Mouse (Mus musculus) gastrocnemius, postnatal 4 days (tissue): ENCODE data around the gene Isyna1. TPM values are rescaled to one million over a fixed set of nuclear protein-coding genes. Genes with fewer than 3 reads are reported as not detected.
A peak's percentile ranks its signal among the peaks of the same experiment; 100 is the strongest.

Source experiments
- DNase-seq, 2 experiments: peaks; one replicate each; pipeline ENCODE4 v3.0.0; 2021 to 2022; ENCODE audit warnings: low spot score in 2 of 2, mixed read lengths in 2 of 2
- total RNA-seq, 2 experiments: library from RNA; stranded (reverse); gene quantifications; 2 replicates each; pipeline ENCODE4 v1.2.3; 2021

Gene Isyna1
- total RNA-seq, 2 experiments from 2014 or later, result 22.8 to 31.3 TPM

DNA sequence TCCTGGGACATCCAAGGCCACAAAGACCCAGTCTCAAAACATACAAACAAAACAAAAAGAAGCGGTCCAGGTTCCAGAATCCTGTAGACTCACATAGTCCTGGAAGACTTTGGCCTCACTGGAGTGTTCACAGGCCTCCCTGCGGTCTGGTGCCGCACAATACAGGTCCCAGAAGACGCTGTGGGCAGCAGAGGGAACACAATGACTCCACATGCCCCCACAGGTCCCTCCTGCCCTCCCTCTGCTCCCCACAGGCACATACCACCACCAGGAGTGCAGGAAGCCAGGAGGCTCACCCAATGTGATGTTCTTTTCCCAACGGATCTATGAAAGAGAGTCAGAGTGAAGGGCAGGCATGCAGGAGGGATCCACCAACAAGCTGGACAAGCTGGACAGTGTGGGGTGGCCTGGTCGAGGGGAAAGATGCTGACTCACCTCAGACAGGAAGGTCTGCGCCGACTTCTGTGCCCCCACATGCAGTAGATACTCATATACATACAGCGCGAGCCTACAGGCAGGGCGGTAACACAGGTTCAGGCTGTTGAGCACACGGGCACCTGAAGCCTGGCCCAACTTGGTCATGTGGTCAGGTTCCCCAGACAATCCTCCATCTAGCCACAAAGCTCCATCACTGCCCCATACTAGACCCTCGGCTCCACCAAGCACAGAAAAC is 8.1 kb downstream of the Isyna1 start:
- DNase-seq, result no peak

- DNase-seq, result no peak
Measured at GRCm38 (mm10) chr8:70604558-70604957, 10.4 kb downstream of the Isyna1 start.

- no peak for DNase-seq
Measured at GRCm38 (mm10) chr8:70605871-70606779, 12.0 kb downstream of the Isyna1 start.

GRCm38 (mm10) chr8:70606780-70607602 is 12.8 kb downstream of the Isyna1 start:
- no peak for DNase-seq

DNA sequence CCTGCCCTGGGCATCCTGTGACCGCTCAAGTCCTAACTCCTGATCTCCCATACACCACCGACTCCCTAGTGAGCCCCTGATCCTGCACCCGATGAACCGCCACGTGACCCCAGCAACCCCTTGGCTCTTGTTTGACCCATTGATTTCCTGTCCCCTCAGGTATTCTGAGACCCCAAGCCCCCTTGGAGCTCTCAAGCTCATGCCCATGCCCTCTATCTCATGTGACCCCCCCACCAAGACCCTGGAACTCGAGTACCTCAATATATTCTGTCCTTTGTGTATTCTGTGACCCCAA is 13.4 kb downstream of the Isyna1 start:
- no peak for DNase-seq

DNA sequence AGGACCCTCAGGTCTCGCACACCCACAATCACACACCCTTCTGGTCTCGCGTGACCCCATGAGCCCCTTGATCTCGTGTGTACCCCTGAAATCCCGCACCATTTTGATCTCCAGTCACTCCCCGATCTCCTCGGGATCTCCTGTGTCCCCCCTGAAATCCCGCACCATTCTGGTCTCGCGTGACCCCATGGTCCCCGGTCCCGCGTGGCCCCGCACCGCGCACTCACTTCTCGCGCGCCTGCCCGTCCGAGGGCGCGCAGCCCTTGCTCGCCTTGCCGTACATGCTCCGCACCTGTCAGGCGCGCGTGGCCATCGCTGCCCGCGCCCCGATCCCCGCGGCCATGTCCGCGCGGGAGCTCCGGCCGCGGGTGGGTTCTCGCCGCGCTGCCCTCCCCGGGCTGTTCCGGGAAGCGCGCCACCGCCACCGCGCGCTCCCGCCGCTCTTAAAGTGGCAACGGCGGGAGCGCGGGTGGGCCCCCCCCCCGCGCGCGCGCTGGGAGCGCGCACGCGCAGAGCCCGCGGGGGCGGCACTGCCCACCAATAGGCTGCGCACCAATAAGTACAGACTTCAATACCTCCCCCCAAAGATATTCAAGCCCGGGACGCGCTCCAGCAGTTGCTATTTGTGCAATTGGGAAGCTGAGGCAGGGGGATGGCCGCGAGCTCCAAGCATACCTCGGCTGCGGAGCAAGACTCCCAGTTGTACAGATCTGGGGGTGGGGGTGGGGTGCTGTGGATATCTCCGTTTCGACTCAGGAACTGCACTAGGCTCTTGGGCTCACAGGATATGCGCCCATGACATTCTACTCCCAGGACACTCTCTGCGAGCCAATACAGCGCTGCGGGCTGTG is 13.9 kb downstream of the Isyna1 start:
- DNase-seq, result peak in 1 of 2 experiments; percentile 53

GRCm38 (mm10) chr8:70608749-70609367 is 14.7 kb downstream of the Isyna1 start, which contains the start of gene Ssbp4:
Ssbp4 (minus strand) TSS chr8:70608872.
- no peak for DNase-seq

DNA sequence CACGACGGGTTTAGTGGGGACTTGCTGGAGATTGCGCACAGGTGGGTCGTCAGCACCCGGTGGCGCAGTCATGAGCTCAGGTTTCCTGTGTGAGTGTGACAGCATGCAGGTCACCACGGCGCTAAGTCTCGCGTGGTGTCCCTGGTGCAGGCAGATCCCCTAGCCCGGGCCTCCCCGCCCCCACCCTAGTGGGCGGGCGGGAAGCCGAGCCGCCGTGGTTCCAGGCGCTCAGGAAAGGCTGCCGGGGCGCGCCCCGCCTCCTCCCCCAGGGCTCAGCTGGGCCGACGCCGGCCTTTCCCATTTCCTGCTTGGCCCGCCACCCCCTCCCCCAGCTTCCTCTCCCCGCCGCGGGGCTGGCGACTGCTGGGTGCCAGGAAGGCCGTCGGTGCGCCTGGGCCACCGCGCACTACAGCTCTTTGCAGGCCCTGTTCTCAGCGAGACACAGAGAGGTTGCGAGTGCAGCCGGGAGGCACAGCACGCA is 15.2 kb downstream of the Isyna1 start:
- DNase-seq, result peak; percentile 90 to 91

GRCm38 (mm10) chr8:70609849-70610795 is 15.9 kb downstream of the Isyna1 start:
- DNase-seq, result peak; percentile 82 to 91

DNA sequence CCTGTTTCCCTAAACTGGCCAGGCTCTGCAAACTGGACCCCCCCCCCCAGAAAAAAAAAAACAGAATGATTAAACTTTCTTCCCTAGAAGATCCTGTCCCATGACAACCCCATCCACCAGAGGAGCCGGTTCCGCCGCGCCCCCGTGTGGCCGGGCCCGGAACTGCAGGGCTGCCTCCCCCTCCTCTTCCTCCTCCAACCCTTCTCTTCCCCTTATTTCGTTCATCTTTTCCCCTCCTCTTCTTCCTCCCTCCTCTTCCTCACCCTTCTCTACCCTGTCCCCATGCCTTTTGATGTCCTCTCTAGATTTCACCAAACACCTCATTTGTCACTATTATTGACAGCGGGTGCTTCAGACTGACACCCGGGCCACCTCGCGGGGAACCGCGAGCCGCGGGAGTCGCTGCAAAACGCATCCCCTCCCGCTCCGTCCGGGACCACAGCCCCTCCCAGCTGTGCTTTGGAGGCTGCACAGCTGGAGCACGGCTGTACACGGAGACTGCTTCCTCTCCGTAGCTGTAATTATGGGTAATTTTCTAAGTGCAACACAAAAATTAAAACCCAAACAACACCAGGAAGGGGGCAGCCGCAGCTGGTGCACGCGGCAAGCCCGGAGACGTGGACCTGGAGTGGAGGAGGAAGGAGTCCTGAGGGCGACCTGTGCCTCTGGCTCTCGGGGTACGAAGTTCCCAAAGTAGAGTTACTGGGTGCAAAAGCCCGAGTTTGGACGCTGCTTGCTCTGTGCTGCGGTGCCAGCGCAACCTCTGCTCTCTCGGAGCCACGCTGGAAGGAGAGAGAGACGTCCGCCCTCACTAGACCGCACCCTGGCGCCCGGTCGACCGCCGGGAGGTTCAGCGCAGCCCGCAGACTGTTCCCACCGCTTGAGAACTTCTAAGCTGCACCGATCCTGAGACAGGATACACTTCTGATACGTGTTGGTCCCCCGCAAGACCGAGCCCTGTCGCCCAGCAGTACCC is 16.9 kb downstream of the Isyna1 start:
- DNase-seq, result peak; percentile 86 to 94

DNA sequence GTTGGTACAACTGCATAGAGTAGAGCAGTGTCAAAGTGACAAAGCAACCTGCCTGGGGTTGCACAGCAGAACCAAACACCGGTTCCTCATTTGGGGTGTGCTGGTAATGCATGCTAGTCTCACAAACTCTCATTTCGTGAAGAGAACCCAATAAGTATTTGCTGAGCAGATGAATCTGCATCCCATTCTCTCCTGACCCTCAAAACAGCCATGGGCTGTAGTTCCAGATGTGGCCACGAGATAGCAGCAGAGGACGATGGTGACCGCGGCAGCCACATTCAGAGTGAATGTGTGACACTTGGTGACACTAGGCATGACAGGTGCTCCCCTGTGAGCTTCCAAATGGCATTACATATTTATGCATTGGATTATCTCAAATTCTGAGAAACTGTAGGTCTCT is 17.7 kb downstream of the Isyna1 start:
- DNase-seq, result peak; percentile 76 to 83

DNA sequence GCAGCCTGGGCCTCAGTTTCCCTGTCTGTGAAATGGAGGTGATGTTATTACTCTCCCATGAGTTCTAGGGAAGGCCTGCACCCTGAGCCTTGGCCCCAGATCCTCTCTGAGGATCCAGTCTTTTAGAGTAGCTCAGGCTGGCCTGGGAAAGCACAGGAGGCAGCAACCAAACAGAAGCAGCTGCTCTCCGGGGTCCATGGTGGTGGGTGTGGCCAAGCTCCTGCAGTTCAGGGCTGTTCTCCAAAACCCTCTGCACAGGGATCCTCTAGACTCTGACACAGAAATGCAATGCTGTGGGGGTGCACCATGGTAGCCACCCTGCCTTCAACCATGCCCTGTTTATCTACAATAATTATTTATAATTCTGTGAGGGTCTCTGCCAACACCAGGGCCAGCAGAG is 19.6 kb downstream of the Isyna1 start:
- no peak for DNase-seq

GRCm38 (mm10) chr8:70614469-70614868 is 20.3 kb downstream of the Isyna1 start:
- no peak for DNase-seq

GRCm38 (mm10) chr8:70615281-70615680 is 21.1 kb downstream of the Isyna1 start:
- DNase-seq, result no peak

DNA sequence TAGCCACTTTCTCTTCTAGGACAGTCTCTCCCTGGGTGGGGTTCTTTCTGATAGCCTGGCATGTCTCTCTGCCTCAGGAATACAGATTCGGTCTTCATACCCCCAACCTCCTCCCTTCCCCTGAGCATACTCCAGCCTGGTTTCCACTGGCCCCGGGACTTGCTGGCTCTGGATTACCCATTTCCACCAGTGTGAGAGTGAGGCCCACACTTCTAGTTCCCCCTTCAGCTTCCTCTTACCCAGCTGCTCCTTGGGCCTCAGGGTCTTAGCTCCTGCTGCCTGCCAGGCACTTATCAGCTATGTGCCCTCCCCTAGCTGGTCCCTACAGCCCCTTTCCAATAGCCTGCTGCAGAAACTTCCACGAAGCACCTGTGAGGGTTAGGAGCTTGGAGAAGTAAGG is 21.7 kb downstream of the Isyna1 start, which contains the start of gene Lrrc25:
Lrrc25 (plus strand) TSS at position 262 of the 400 bp plus-strand sequence.
- DNase-seq, result no peak

DNA sequence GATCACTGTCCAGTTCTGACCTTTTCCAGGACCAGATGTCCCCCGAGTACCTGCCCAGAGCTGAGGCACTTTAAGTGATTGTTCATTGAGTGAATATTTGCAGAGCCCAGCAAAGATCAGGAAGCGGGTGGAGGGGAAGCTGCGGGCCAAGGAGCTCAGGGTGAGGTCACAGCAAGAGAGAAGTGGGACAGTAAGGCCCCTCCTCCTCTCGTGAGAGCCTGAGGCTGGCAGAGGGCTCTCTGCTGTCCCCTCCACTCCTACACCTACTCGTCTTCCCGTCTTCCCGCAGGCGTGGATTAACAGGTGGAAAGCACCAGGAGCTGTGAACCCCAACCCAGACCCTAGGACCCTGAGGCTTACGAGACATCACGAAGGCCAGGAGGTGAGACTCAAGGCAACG is 22.5 kb downstream of the Isyna1 start:
- no peak for DNase-seq

DNA sequence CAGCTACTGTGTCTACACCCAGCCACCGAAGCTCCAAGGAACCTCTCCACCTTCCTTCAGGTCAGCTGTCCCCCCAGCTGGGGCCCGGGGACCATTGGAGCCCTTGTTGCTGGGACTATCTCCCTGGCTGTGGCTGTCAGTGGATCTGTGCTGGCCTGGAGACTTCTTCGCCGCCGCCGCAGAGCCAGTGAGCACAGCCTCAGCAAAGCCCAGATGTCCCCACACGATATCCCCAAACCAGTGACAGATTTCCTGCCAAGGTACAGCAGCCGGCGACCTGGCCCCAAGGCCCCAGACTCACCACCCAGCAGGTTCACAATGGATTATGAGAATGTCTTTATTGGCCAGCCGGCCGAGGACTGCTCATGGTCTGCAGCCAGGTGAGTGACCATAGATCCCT is 23.8 kb downstream of the Isyna1 start:
- DNase-seq, result no peak

DNA sequence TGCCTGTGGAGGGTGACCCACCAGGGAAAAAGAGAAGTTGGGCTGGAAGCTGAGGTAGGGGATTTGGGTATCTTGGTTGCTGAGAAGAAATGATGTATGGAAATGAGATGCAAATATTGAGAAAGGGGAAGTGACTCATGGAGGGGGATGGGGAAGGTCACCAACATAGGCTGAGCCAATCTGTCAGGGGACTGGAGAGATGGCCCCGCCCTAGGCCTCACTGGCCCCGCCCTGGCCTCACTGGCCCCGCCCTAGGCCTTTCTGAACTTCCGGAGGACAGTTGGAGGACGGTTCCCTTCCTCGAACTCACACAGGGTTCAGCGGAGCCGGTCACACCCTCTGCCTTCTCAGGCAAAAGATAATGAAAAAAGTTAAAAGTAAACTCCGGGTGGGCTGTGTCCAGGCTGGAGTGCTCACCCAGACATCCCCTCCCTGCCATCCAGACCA is 24.7 kb downstream of the Isyna1 start:
- DNase-seq, result no peak
